Mouse (Mus musculus) brain, embryonic 14.5 days (tissue): ENCODE measurements around the gene Btnl1.

Experiments
- CTCF ChIP-seq: fragments of 200-500 bp; IDR thresholded peaks from 2 replicates; pipeline ENCODE4 v1.5.1; 2012; ENCODE audit warnings: inconsistent platforms, mild to moderate bottlenecking, moderate library complexity, borderline replicate concordance; ENCODE audit not compliant: insufficient read depth, insufficient read length; ENCODE audit errors: extremely low read depth
- POLR2A ChIP-seq: fragments of 200-500 bp; IDR thresholded peaks from 2 replicates; pipeline ENCODE4 v1.6.1; 2012; ENCODE audit warnings: mild to moderate bottlenecking, inconsistent platforms, borderline replicate concordance; ENCODE audit not compliant: poor library complexity, insufficient read depth, insufficient read length, severe bottlenecking; ENCODE audit errors: extremely low read depth

DNA sequence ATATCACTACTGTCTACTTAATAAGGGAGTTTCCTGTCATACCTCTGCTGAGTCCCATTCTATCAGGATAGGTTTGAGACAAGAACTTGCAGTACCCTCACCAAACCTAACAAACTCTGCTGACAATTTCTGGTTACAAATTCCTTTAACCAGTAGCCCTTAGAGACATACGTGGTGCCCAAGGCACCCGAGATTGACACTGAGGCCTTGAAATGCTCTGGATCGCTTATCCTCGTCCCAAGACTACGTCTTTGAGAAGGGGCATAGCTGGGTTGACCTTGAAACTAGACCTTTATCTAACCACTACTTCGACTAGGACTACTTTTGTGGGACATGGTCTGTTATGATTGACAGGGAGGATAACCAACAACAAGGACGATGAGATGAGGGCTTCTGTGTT is 31.4 kb upstream of the Btnl1 start:
- TF ChIP-seq CTCF (no peak), POLR2A (no peak)
